Mouse (Mus musculus): Measurements from ENCODE around the gene Gm5141. TPM values are rescaled to one million over a fixed set of nuclear protein-coding genes. Genes with fewer than 3 reads are reported as not detected.

Gene Gm5141
- polyA plus RNA-seq, 1 experiment from 2014 or later, result 9.0 TPM

MicroRNA genes within 50 kb of the gene (microRNA counts, 519-probe panel; counts per million panel counts)
- not detected for microRNA mmu-miR-713

Small RNA genes within 50 kb of the gene (microRNA-seq; reads per million reads assigned to microRNA genes)
- gene Gm24588 (not detected), gene Mir713 (not detected)

Other genes starting within 250 kb of the Gm5141 start
- gene Zfp935, start 227.3 kb downstream of the Gm5141 start, polyA plus RNA-seq (2015; fragmentation: Nextera tagmentation; extraction: Ambion mirVana), result 1.0 TPM in 1 of 2 replicates, not detected in the other
- 9.7 and 10.4 TPM in 2 replicates for gene Zfp934, start 214.6 kb downstream of the Gm5141 start, polyA plus RNA-seq (2015; fragmentation: Nextera tagmentation; extraction: Ambion mirVana)
- gene 6720489N17Rik, start 161.6 kb downstream of the Gm5141 start, polyA plus RNA-seq (2015; fragmentation: Nextera tagmentation; extraction: Ambion mirVana), result 6.9 and 7.5 TPM in 2 replicates
- 32.6 and 34.6 TPM in 2 replicates for gene Platr25, start 25.1 kb downstream of the Gm5141 start, polyA plus RNA-seq (2015; fragmentation: Nextera tagmentation; extraction: Ambion mirVana)
- gene Fbp2, start 72.6 kb upstream of the Gm5141 start, polyA plus RNA-seq (2015; fragmentation: Nextera tagmentation; extraction: Ambion mirVana), result 0.69 and 1.2 TPM in 2 replicates
- 0.49 and 0.59 TPM in 2 replicates for gene Fbp1, start 102.5 kb upstream of the Gm5141 start, polyA plus RNA-seq (2015; fragmentation: Nextera tagmentation; extraction: Ambion mirVana)
- 27.7 and 34.6 TPM in 2 replicates for gene 2010111I01Rik, start 179.1 kb upstream of the Gm5141 start, polyA plus RNA-seq (2015; fragmentation: Nextera tagmentation; extraction: Ambion mirVana)

Measured in hindbrain, embryonic 15.5 days (tissue).